Mouse (Mus musculus) spleen, adult 2 months (tissue): ENCODE results near the gene Sim1. TPM values are rescaled to one million over a fixed set of nuclear protein-coding genes. Genes with fewer than 3 reads are reported as not detected.

ENCODE experiments used
- DNase-seq, 2 experiments: peaks; one replicate each; pipeline versions ENCODE4 v3.0.0 to v3.0.0-alpha.2; 2012 to 2021; ENCODE audit warnings: low spot score in 2 of 2, low read depth in 1 of 2
- H3K27ac ChIP-seq: fragments of 200-500 bp; 2 replicates; pipeline ENCODE4 v1.5.1; 2012; ENCODE audit warnings: low read length, inconsistent platforms; ENCODE audit not compliant: insufficient read depth
- H3K27me3 ChIP-seq: fragments of 200-500 bp; 2 replicates; pipeline ENCODE4 v1.6.1; 2012; ENCODE audit warnings: mild to moderate bottlenecking, moderate library complexity, low read length, inconsistent platforms; ENCODE audit not compliant: control insufficient read depth, insufficient read depth
- H3K36me3 ChIP-seq: fragments of 200-500 bp; 2 replicates; pipeline ENCODE4 v1.6.1; 2012; ENCODE audit warnings: mild to moderate bottlenecking, low read length, inconsistent platforms; ENCODE audit not compliant: control insufficient read depth, insufficient read depth
- H3K4me1 ChIP-seq: fragments of 200-500 bp; 2 replicates; pipeline ENCODE4 v1.6.1; 2011; ENCODE audit warnings: inconsistent platforms; ENCODE audit not compliant: control insufficient read depth, insufficient read depth, insufficient read length
- H3K4me3 ChIP-seq: fragments of 200-500 bp; 2 replicates; pipeline ENCODE4 v1.5.1; 2011; ENCODE audit warnings: mild to moderate bottlenecking, inconsistent platforms; ENCODE audit not compliant: insufficient read depth, insufficient read length; ENCODE audit errors: extremely low read depth
- CTCF ChIP-seq: fragments of 200-500 bp; IDR thresholded peaks from 2 replicates; pipeline ENCODE4 v1.5.1; 2011; ENCODE audit warnings: mild to moderate bottlenecking, inconsistent platforms; ENCODE audit not compliant: insufficient read depth, insufficient read length, insufficient replicate concordance; ENCODE audit errors: extremely low read depth
- POLR2A ChIP-seq: fragments of 200-500 bp; IDR thresholded peaks from 2 replicates; pipeline ENCODE4 v1.6.1; 2011; ENCODE audit warnings: low read depth, low read length, inconsistent platforms
- WGBS: fragments of 180-500 bp; shearing (Covaris S2); methylation state at CpG from one replicate; pipeline ENCODE4 v1.1.7; 2018; 5-methylcytosine and 5-hydroxymethylcytosine counted together
- polyA plus RNA-seq: library from polyadenylated mRNA; depleted of rRNA; stranded (reverse); fragments of >200 nt; gene quantifications from 2 replicates; pipeline ENCODE4 v1.2.3, GENCODE M21; 2012

Gene Sim1
- polyA plus RNA-seq, 1 experiment: not detected

- no peak for DNase-seq
- Histone ChIP-seq H3K36me3 (no peaks in the 10 kb centered on the region), H3K27me3 (no peaks in the 10 kb centered on the region), H3K4me1 (no peaks in the 10 kb centered on the region), H3K27ac (no peak overlapping the region), H3K4me3 (no peak overlapping the region)
- 77% methylated on average over 5 of the region's 5 CpGs for WGBS
- no peak for TF ChIP-seq CTCF
- no peak for TF ChIP-seq POLR2A
Measured at GRCm38 (mm10) chr10:50929281-50929680, 34.7 kb downstream of the Sim1 start.

- no peaks in the 10 kb centered on the region for H3K4me1 ChIP-seq
- no peak for TF ChIP-seq CTCF
- TF ChIP-seq POLR2A: no peak
- no peaks in the 10 kb centered on the region for H3K27me3 ChIP-seq
Measured at GRCm38 (mm10) chr10:50935673-50936072, 41.1 kb downstream of the Sim1 start.

GRCm38 (mm10) chr10:50973625-50974024 is 79.1 kb downstream of the Sim1 start:
- DNase-seq: no peak
- TF ChIP-seq POLR2A (no peak), CTCF (no peak)
- H3K36me3 ChIP-seq: no peaks in the 10 kb centered on the region
- no peak overlapping the region for H3K4me3 ChIP-seq
- no peaks in the 10 kb centered on the region for H3K27me3 ChIP-seq
- H3K27ac ChIP-seq: no peak overlapping the region
- no peaks in the 10 kb centered on the region for H3K4me1 ChIP-seq
- WGBS: 44% methylated on average over 1 of the region's 1 CpGs

More at GRCm38 (mm10) chr10:50935673-50936072, 41.1 kb downstream of the Sim1 start:
- Histone ChIP-seq H3K27ac (no peak overlapping the region), H3K36me3 (no peaks in the 10 kb centered on the region), H3K4me3 (no peak overlapping the region)
- no peak for DNase-seq

- TF ChIP-seq POLR2A (no peak), CTCF (no peak)
- H3K4me3 ChIP-seq: no peak overlapping the region
- no peaks in the 10 kb centered on the region for H3K36me3 ChIP-seq
- H3K27ac ChIP-seq: no peak overlapping the region
- no peak for DNase-seq
- H3K4me1 ChIP-seq: no peaks in the 10 kb centered on the region
- H3K27me3 ChIP-seq: no peaks in the 10 kb centered on the region
- 87% methylated on average over 3 of the region's 3 CpGs for WGBS
Measured at GRCm38 (mm10) chr10:50981849-50982248, 87.3 kb downstream of the Sim1 start.

- 94% methylated on average over 4 of the region's 4 CpGs for WGBS
- DNase-seq: no peak
Measured at GRCm38 (mm10) chr10:50983620-50984019, 89.1 kb downstream of the Sim1 start.

GRCm38 (mm10) chr10:51007798-51008197 is 113.2 kb downstream of the Sim1 start:
- H3K27ac ChIP-seq: no peak overlapping the region
- H3K27me3 ChIP-seq: no peaks in the 10 kb centered on the region
- H3K36me3 ChIP-seq: no peaks in the 10 kb centered on the region
- WGBS: 81% methylated on average over 3 of the region's 3 CpGs
- no peak for DNase-seq
- TF ChIP-seq CTCF (no peak), POLR2A (no peak)
- H3K4me3 ChIP-seq: no peak overlapping the region
- H3K4me1 ChIP-seq: no peaks in the 10 kb centered on the region; the same call in 1 of the 2 replicates

More at GRCm38 (mm10) chr10:50983620-50984019, 89.1 kb downstream of the Sim1 start:
- TF ChIP-seq POLR2A: no peak
- no peak for TF ChIP-seq CTCF
- Histone ChIP-seq H3K4me3 (no peak overlapping the region), H3K27ac (no peak overlapping the region), H3K27me3 (no peaks in the 10 kb centered on the region), H3K36me3 (no peaks in the 10 kb centered on the region), H3K4me1 (no peaks in the 10 kb centered on the region)

GRCm38 (mm10) chr10:51011391-51012150 is 117.0 kb downstream of the Sim1 start:
- Histone ChIP-seq H3K4me3 (no peak overlapping the region), H3K4me1 (no peaks in the 10 kb centered on the region; the same call in 1 of the 2 replicates), H3K36me3 (no peaks in the 10 kb centered on the region), H3K27ac (no peak overlapping the region), H3K27me3 (no peaks in the 10 kb centered on the region)
- TF ChIP-seq POLR2A (no peak), CTCF (no peak)
- 45% methylated on average over 8 of the region's 8 CpGs for WGBS
- no peak for DNase-seq
